8 mouse cellular contexts compared by ENCODE assay signal in genomic region chr19:8943047-8943446, GRCm38 (mm10). TPM values are rescaled to one million over a fixed set of nuclear protein-coding genes. Genes with fewer than 3 reads are reported as not detected.
DNase-seq lines count a peak whose midpoint lies in the region; TF ChIP-seq lines count a peak whose summit lies in the region.

No protein-coding gene starts in this region.

- H3K79me2 ChIP-seq in myocyte (ENCODE audit: control insufficient read depth, insufficient read depth) = peaks cover 28% of the 10 kb centered on the region

- 76% methylated on average over 2 of the region's 2 CpGs for WGBS in embryonic facial prominence, embryonic 10.5 days

- peak overlapping the region; percentile 80 for H3K4me2 ChIP-seq in myocyte (ENCODE audit: low read depth)

- peaks cover 38% of the 10 kb centered on the region for H3K4me1 ChIP-seq in embryonic facial prominence, embryonic 10.5 days

- no peak for TF ChIP-seq CTCF in left cerebral cortex, adult 2 months (IDR thresholded peaks at IDR 0.05)

- no peaks in the 10 kb centered on the region for H3K27me3 ChIP-seq in embryonic facial prominence, embryonic 10.5 days (replicated peaks; ENCODE audit: low read depth, poor library complexity, severe bottlenecking)
- H3K27me3 ChIP-seq in myocyte (ENCODE audit: control insufficient read depth, insufficient read depth, insufficient read length) = no peaks in the 10 kb centered on the region

- H3K4me3 ChIP-seq in left cerebral cortex, adult 2 months = peak overlapping the region; percentile 76
- H3K4me3 ChIP-seq in embryonic facial prominence, embryonic 10.5 days = peak overlapping the region; percentile 97
- peak overlapping the region; percentile 94 for H3K4me3 ChIP-seq in myocyte

- no peak for DNase-seq in left cerebral cortex, adult 2 months (ENCODE audit: extremely low spot score in 1 of 2, low spot score in 2 of 2)
- no peak for DNase-seq in left cerebral cortex, adult 9 months (ENCODE audit: low spot score in 2 of 2)
- no peak for DNase-seq in embryonic facial prominence, embryonic 10.5 days (ENCODE audit: low spot score)
- peak; percentile 38 for DNase-seq in induced T-regulatory cell, adult 2 months (ENCODE audit: low read depth)
- no peak for DNase-seq in layer of hippocampus, adult 8-10 months (ENCODE audit: low spot score in 2 of 2)
- DNase-seq in layer of hippocampus, postnatal 25 days (ENCODE audit: extremely low spot score in 1 of 2, low spot score in 1 of 2) = no peak
- no peak for DNase-seq in thymus, postnatal 4 days

- H3K27ac ChIP-seq in left cerebral cortex, adult 2 months = no peak overlapping the region
- H3K27ac ChIP-seq in embryonic facial prominence, embryonic 10.5 days (replicated peaks) = peak overlapping the region; percentile 99

- H3K9me3 ChIP-seq in embryonic facial prominence, embryonic 10.5 days = no peaks in the 10 kb centered on the region

- peak overlapping the region; percentile 97 for H3ac ChIP-seq in myocyte (ENCODE audit: control insufficient read depth, insufficient read length)

- intact Hi-C loops in left cerebral cortex, adult 2 months (cut with DNase I) = loop anchor here (1.0 to 5.0 kb wide), 2 partner anchors 9 to 101 kb away; no protein-coding TSS in a partner anchor

- peaks cover 74% of the 10 kb centered on the region for H3K36me3 ChIP-seq in embryonic facial prominence, embryonic 10.5 days (replicated peaks)
- H3K36me3 ChIP-seq in myocyte (ENCODE audit: control insufficient read depth, insufficient read depth) = peaks cover 30% of the 10 kb centered on the region

- TF ChIP-seq POLR2A in myocyte (IDR thresholded peaks at IDR 0.05; ENCODE audit: insufficient read length, low read depth) = no peak

TF ChIP-seq in myocyte, 11 proteins besides CTCF, POLR2A, EP300 and RAD21:
- TF ChIP-seq SRF (IDR thresholded peaks at IDR 0.05; ENCODE audit: control insufficient read depth, insufficient read length, low read depth) (no peak), E2F4 (IDR thresholded peaks at IDR 0.05; ENCODE audit: insufficient read depth) (no peak), TCF12 (IDR thresholded peaks at IDR 0.05; ENCODE audit: insufficient read depth, poor library complexity, severe bottlenecking) (no peak), MYOG (IDR thresholded peaks at IDR 0.05; ENCODE audit: control insufficient read depth in 1 of 3, insufficient read depth in 1 of 3, insufficient read length in 2 of 3, low read depth in 2 of 3) (no peak), POLR2AphosphoS2 (IDR thresholded peaks at IDR 0.05; ENCODE audit: insufficient read length, low read depth) (no peak), USF1 (IDR thresholded peaks at IDR 0.05; ENCODE audit: low read depth) (no peak), CEBPB (IDR thresholded peaks at IDR 0.05; ENCODE audit: insufficient read depth, poor library complexity, severe bottlenecking) (no peak), MYOD1 (IDR thresholded peaks at IDR 0.05; ENCODE audit: control insufficient read depth in 1 of 3, insufficient read length in 2 of 3, low read depth in 2 of 3) (no peak), REST (IDR thresholded peaks at IDR 0.05; ENCODE audit: insufficient read depth, insufficient read length) (no peak), TCF3 (IDR thresholded peaks at IDR 0.05; ENCODE audit: insufficient read length, low read depth) (no peak), MAX (IDR thresholded peaks at IDR 0.05; ENCODE audit: low read depth) (no peak)

RNA-seq across cellular contexts. Expression of gene Mta2, which starts 1.4 kb away (rescaled TPM):
- total RNA-seq in left cerebral cortex, adult 2 months (2021) = 10 to 100 TPM; 55.5 to 55.6 TPM
- polyA plus RNA-seq in embryonic facial prominence, embryonic 10.5 days (2016; fragmentation: Nextera tagmentation; extraction: Ambion mirVana) = 212 and 216 TPM in 2 replicates
- 81.5 TPM for polyA plus RNA-seq in myocyte (2012; fragmentation: generic; extraction: Trizol)
- 10 to 100 TPM; 53.7 to 66.5 (median 56.2) TPM for total RNA-seq in layer of hippocampus, adult 8-10 months (2022)
- 10 to 100 TPM; 51.2 to 58.4 TPM for total RNA-seq in layer of hippocampus, postnatal 25 days (2021)

RNA-seq across cellular contexts. Expression of gene Tut1, which starts 10.6 kb away (rescaled TPM):
- 10 to 100 TPM; 21.4 to 22.4 TPM for total RNA-seq in left cerebral cortex, adult 2 months (2021)
- 45.2 and 47.8 TPM in 2 replicates for polyA plus RNA-seq in embryonic facial prominence, embryonic 10.5 days (2016; fragmentation: Nextera tagmentation; extraction: Ambion mirVana)
- 24.9 TPM for polyA plus RNA-seq in myocyte (2012; fragmentation: generic; extraction: Trizol)
- total RNA-seq in layer of hippocampus, adult 8-10 months (2022) = 10 to 100 TPM; 21.5 to 22.2 (median 21.9) TPM
- total RNA-seq in layer of hippocampus, postnatal 25 days (2021) = 10 to 100 TPM; 19.4 to 20.1 TPM

RNA-seq across cellular contexts. Expression of gene Eml3, which starts 13.7 kb away (rescaled TPM):
- 10 to 100 TPM; 11.0 to 13.7 TPM for total RNA-seq in left cerebral cortex, adult 2 months (2021)
- polyA plus RNA-seq in embryonic facial prominence, embryonic 10.5 days (2016; fragmentation: Nextera tagmentation; extraction: Ambion mirVana) = 28.9 and 30.1 TPM in 2 replicates
- polyA plus RNA-seq in myocyte (2012; fragmentation: generic; extraction: Trizol) = 14.7 TPM
- total RNA-seq in layer of hippocampus, adult 8-10 months (2022) = 10 to 100 TPM; 14.1 to 17.4 (median 15.3) TPM
- total RNA-seq in layer of hippocampus, postnatal 25 days (2021) = 10 to 100 TPM in 1 of 2 experiments, 1 to 10 TPM in 1; 9.1 to 11.1 TPM

RNA-seq across cellular contexts. Expression of gene Rom1, which starts 13.9 kb away (rescaled TPM):
- 1 to 10 TPM; 5.6 to 7.2 TPM for total RNA-seq in left cerebral cortex, adult 2 months (2021)
- 3.1 and 3.8 TPM in 2 replicates for polyA plus RNA-seq in embryonic facial prominence, embryonic 10.5 days (2016; fragmentation: Nextera tagmentation; extraction: Ambion mirVana)
- 6.0 TPM for polyA plus RNA-seq in myocyte (2012; fragmentation: generic; extraction: Trizol)
- 1 to 10 TPM; 5.0 to 8.6 (median 6.4) TPM for total RNA-seq in layer of hippocampus, adult 8-10 months (2022)
- total RNA-seq in layer of hippocampus, postnatal 25 days (2021) = 1 to 10 TPM; 4.8 to 6.4 TPM

RNA-seq across cellular contexts. Expression of gene B3gat3, which starts 22.9 kb away (rescaled TPM):
- total RNA-seq in left cerebral cortex, adult 2 months (2021) = 100 to 1,000 TPM; 172 to 173 TPM
- polyA plus RNA-seq in embryonic facial prominence, embryonic 10.5 days (2016; fragmentation: Nextera tagmentation; extraction: Ambion mirVana) = 46.7 and 47.3 TPM in 2 replicates
- 66.3 TPM for polyA plus RNA-seq in myocyte (2012; fragmentation: generic; extraction: Trizol)
- total RNA-seq in layer of hippocampus, adult 8-10 months (2022) = 100 to 1,000 TPM; 161 to 167 (median 162) TPM
- 100 to 1,000 TPM; 169 to 172 TPM for total RNA-seq in layer of hippocampus, postnatal 25 days (2021)
